Mouse (Mus musculus) E14TG2a.4 (cell line): ENCODE measurements around the gene Nup107.

Experiments
- CTCF ChIP-seq: conservative IDR thresholded peaks from 2 replicates; pipeline ENCODE4 v1.5.1; 2014; ENCODE audit warnings: low read length
- NANOG ChIP-seq: IDR thresholded peaks from 2 replicates; pipeline ENCODE4 v1.6.1; 2014; ENCODE audit warnings: borderline replicate concordance, low read length, mixed read lengths
- POU5F1 ChIP-seq: IDR thresholded peaks from 2 replicates; pipeline ENCODE4 v1.6.1; 2014; ENCODE audit warnings: low read length, borderline replicate concordance

- TF ChIP-seq CTCF = no peak
- no peak for TF ChIP-seq POU5F1
- TF ChIP-seq NANOG = no peak
Observed at GRCm38 (mm10) chr10:117717583-117717982, 74.9 kb downstream of the Nup107 start.
